Mouse (Mus musculus) kidney, embryonic 16.5 days (tissue): ENCODE measurements at regions not wholly inside any gene's neighbourhood (a gene's known extent, or its start where the extent isn't known, plus 50 kb on each side); places are given as distances from the start of the nearest gene placed in this dataset.
A peak's percentile ranks its signal among the peaks of the same experiment; 100 is the strongest.

ENCODE experiments used
- ATAC-seq: fragments of 200-750 bp; cut with Nextera tagmentation; 2 replicates; pipeline ENCODE4 v1.8.0; 2017; ENCODE audit warnings: moderate TSS enrichment; ENCODE audit not compliant: low FRiP score, low TSS enrichment
- H3K27ac ChIP-seq: fragments of 300-500 bp; sonication (generic); 2 replicates; pipeline ENCODE4 v1.5.1; 2014; ENCODE audit warnings: low read length
- H3K27me3 ChIP-seq: fragments of 300-500 bp; sonication (generic); 2 replicates; pipeline ENCODE4 v1.6.1; 2014; ENCODE audit warnings: low read length, control low read depth, mixed read lengths; ENCODE audit not compliant: insufficient read depth
- H3K36me3 ChIP-seq: fragments of 300-500 bp; sonication (generic); 2 replicates; pipeline ENCODE4 v1.6.1; 2014; ENCODE audit warnings: low read length, control low read depth, mixed read lengths; ENCODE audit not compliant: insufficient read depth
- H3K4me1 ChIP-seq: fragments of 300-500 bp; sonication (generic); 2 replicates; pipeline ENCODE4 v1.6.1; 2014; ENCODE audit warnings: low read length, control low read depth, mixed read lengths; ENCODE audit not compliant: insufficient read depth
- H3K4me2 ChIP-seq: fragments of 300-500 bp; sonication (generic); replicated peaks from 2 replicates; pipeline ENCODE4 v1.6.1; 2014; ENCODE audit warnings: low read depth, low read length
- H3K4me3 ChIP-seq: fragments of 300-500 bp; sonication (generic); 2 replicates; pipeline ENCODE4 v1.5.1; 2014; ENCODE audit warnings: mild to moderate bottlenecking, low read length
- H3K9ac ChIP-seq: fragments of 300-500 bp; sonication (generic); replicated peaks from 2 replicates; pipeline ENCODE4 v1.6.1; 2014; ENCODE audit warnings: low read length
- H3K9me3 ChIP-seq: fragments of 300-500 bp; sonication (generic); 2 replicates; pipeline ENCODE4 v1.6.1; 2016; ENCODE audit warnings: low read length, control low read depth
- WGBS: fragments of 180-500 bp; shearing (Covaris S2); extraction: QIAGEN DNeasy Blood & Tissue Kit; methylation state at CpG from one replicate; pipeline ENCODE4 v1.1.7; 2014; 5-methylcytosine and 5-hydroxymethylcytosine counted together

DNA sequence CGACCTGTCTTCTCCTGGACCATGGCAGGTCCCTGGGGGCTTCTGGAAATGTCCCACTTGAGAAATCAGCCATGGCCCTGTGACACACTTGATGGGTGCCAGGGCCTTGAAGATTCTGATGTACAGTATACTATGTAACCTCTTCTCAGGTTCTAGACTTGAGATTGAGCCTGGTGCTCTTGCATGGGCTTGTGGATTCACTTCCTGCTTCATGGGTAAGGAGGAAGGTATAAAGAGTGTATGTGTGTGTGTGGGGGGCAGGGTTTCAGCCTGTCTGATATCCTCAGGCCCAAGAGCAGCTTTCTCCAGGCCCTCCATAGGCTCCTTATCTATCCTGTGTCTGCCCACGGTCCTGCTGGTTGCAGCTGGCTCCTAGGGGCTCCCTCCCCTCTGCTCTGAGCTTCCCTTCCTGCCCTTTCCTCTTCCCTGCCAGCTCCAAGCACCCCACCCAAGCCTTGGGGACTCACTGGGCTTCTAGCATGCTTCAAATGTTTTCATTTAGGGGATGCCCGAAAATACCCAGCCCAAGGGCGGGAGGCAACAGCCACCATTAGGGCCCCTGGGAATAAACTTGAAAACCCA lies 61.9 kb upstream of the Ccnd1 start:
- H3K36me3 ChIP-seq = no peaks in the 10 kb centered on the region
- WGBS = 67% methylated on average over 4 of the region's 4 CpGs
- no peak for ATAC-seq
- peaks cover 3% of the 10 kb centered on the region; the same call in 1 of the 2 replicates for H3K4me1 ChIP-seq
- no peak overlapping the region for H3K9ac ChIP-seq
- H3K9me3 ChIP-seq = no peaks in the 10 kb centered on the region
- no peak overlapping the region for H3K4me2 ChIP-seq
- no peak overlapping the region for H3K4me3 ChIP-seq
- no peak overlapping the region for H3K27ac ChIP-seq
- no peaks in the 10 kb centered on the region for H3K27me3 ChIP-seq

DNA sequence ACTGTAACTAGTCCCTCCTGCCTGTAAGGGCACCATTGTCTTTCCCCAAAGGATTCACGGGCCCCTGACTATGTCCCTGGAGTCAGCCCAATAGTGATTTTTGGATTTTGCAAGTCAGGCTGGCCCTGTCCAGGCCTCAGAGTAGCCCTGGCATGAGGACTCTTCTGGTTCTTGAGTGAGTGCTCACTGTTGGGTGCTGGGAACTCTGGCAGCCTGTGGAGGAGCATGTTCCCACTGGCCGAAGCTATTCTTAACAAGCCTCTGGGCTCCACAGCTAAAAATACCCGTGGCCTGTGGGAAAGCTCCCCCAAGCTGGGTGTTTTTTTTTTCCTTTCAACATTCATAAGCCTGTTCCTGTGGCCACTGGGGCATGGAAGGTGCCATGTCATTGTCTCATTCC lies 60.0 kb upstream of the Ccnd1 start:
- no peaks in the 10 kb centered on the region for H3K36me3 ChIP-seq
- no peak overlapping the region for H3K9ac ChIP-seq
- H3K4me3 ChIP-seq = no peak overlapping the region
- 65% methylated on average over 3 of the region's 3 CpGs for WGBS
- peaks cover 3% of the 10 kb centered on the region; the same call in 1 of the 2 replicates for H3K4me1 ChIP-seq
- no peak for ATAC-seq
- H3K27me3 ChIP-seq = no peaks in the 10 kb centered on the region
- no peak overlapping the region for H3K27ac ChIP-seq
- no peaks in the 10 kb centered on the region for H3K9me3 ChIP-seq
- no peak overlapping the region for H3K4me2 ChIP-seq

DNA sequence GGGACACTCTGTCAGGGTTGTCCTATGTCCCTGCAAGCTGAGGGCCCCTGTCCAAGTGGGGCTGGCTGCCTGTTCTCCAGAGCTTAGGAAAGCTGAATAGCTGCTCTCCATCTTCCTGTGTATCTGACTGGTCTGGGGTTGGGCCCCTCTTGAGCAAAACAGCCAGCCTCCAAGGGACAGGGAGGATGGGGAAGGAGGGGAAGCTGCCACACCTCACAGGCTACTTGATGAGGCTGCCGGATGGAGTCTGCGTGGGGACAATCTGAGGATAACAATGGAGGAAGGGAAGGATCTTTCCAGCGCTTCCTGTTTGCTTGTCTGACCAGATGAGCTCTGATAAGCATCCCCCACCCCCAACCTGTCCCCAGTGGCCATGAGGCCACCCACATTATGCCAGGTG lies 57.1 kb upstream of the Ccnd1 start:
- Histone ChIP-seq H3K4me1 (peaks cover 2% of the 10 kb centered on the region; the same call in 1 of the 2 replicates), H3K27ac (peak overlapping the region; percentile 26; the same call in 1 of the 2 replicates), H3K27me3 (no peaks in the 10 kb centered on the region), H3K4me3 (no peak overlapping the region), H3K9me3 (no peaks in the 10 kb centered on the region), H3K9ac (no peak overlapping the region), H3K4me2 (no peak overlapping the region), H3K36me3 (no peaks in the 10 kb centered on the region)
- WGBS = 44% methylated on average over 3 of the region's 3 CpGs
- ATAC-seq = no peak

DNA sequence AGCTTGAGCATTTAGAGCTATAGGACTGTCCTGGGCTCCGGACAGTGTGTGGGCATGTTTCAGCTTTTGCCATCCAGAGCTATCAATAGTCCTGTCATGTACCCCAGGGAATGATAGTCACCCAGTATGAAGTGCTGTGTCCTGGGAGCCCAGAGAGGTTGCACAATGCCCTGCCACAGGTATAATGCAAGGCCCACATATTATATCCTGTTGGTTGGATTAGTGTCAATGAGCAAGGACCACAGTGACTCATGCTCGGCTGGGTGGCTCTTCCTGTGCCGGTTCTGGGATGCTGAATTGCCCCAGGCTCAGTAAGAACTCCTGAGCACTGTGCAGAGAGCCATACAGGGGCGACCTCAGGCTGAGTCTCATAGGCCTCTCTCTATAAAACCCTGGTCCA lies 54.5 kb upstream of the Ccnd1 start:
- Histone ChIP-seq H3K27ac (no peak overlapping the region), H3K27me3 (no peaks in the 10 kb centered on the region), H3K36me3 (no peaks in the 10 kb centered on the region), H3K4me1 (no peaks in the 10 kb centered on the region; the same call in 1 of the 2 replicates), H3K9me3 (no peaks in the 10 kb centered on the region), H3K9ac (no peak overlapping the region), H3K4me3 (no peak overlapping the region), H3K4me2 (no peak overlapping the region)
- WGBS = 75% methylated on average over 4 of the region's 4 CpGs
- no peak for ATAC-seq

DNA sequence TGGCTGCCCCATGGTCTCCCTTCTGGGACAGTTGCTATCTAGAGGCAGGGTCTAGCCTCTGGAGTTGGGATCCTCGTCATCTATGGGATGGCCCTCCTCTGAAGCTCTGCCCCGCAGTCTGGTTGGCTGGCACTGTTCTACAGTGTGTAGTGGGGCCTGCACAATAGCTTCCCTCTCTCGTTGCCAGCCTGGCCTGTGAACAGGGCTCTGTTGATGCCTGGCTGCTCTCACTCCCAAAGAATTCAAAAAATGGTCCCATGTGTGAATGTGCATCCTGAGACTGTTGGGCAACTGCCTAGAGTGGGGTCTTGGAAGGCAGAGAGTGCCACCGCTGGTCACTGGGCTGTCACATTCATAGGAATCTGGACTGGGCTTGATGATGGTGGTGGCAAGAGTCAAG lies 53.8 kb upstream of the Ccnd1 start:
- H3K4me3 ChIP-seq = no peak overlapping the region
- no peak overlapping the region for H3K9ac ChIP-seq
- no peaks in the 10 kb centered on the region for H3K27me3 ChIP-seq
- no peak for ATAC-seq
- H3K36me3 ChIP-seq = no peaks in the 10 kb centered on the region
- no peaks in the 10 kb centered on the region; the same call in 1 of the 2 replicates for H3K4me1 ChIP-seq
- no peak overlapping the region for H3K27ac ChIP-seq
- H3K4me2 ChIP-seq = no peak overlapping the region
- H3K9me3 ChIP-seq = no peaks in the 10 kb centered on the region
- WGBS = 85% methylated on average over 4 of the region's 4 CpGs

DNA sequence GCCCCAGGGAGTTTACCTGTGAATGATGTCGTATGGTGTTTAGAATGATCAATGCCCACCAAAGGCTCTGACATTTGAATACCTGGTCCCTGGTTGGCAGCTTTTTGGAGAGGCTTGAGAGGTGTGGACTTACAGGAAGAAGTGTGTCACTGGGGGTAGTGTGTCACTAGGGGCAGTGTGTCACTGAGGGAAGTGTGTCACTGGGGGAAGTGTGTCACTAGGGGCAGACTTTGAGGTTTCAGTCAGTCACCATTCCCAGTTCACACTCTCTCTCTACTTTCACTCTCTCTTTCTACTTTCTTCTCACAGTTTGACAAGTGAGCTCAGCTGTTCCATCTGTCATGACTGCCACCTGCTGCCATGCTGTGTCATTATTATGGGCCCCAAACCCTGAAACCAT lies 52.0 kb upstream of the Ccnd1 start:
- Histone ChIP-seq H3K9me3 (no peaks in the 10 kb centered on the region), H3K4me3 (no peak overlapping the region), H3K27me3 (no peaks in the 10 kb centered on the region), H3K4me1 (no peaks in the 10 kb centered on the region; the same call in 1 of the 2 replicates), H3K4me2 (no peak overlapping the region), H3K36me3 (no peaks in the 10 kb centered on the region), H3K9ac (no peak overlapping the region), H3K27ac (no peak overlapping the region)
- WGBS = 90% methylated on average over 1 of the region's 1 CpGs
- no peak for ATAC-seq
